18 mouse cellular contexts compared by ENCODE assay signal in genomic region chr8:80451938-80452690, GRCm38 (mm10). TPM values are rescaled to one million over a fixed set of nuclear protein-coding genes. Genes with fewer than 3 reads are reported as not detected.
A peak's percentile ranks its signal among the peaks of the same experiment; 100 is the strongest.
DNase-seq lines count a peak whose midpoint lies in the region; ATAC-seq and TF ChIP-seq lines count a peak whose summit lies in the region.
"Had no signal": no experiment of that assay in that cellular context is flagged by ENCODE, and none has a peak within 500 bp of the region (broad histone marks: within the 10 kb centered on the region; RNA-seq: fewer than 3 reads in every experiment).

No protein-coding gene starts in this region.

- peaks cover 2% of the 10 kb centered on the region; the same call in 1 of the 2 replicates for H3K4me1 ChIP-seq in hindbrain, embryonic 12.5 days
- no peaks in the 10 kb centered on the region for H3K4me1 ChIP-seq in hindbrain, embryonic 13.5 days (replicated peaks)
- no peaks in the 10 kb centered on the region for H3K4me1 ChIP-seq in hindbrain, embryonic 15.5 days (replicated peaks)
- no peaks in the 10 kb centered on the region for H3K4me1 ChIP-seq in liver, postnatal 0 days (ENCODE audit: insufficient read depth)

- no peak overlapping the region for H3K27ac ChIP-seq in hindbrain, embryonic 12.5 days
- H3K27ac ChIP-seq in hindbrain, embryonic 13.5 days, result no peak overlapping the region
- no peak overlapping the region for H3K27ac ChIP-seq in hindbrain, embryonic 15.5 days (replicated peaks)
- no peak overlapping the region for H3K27ac ChIP-seq in liver, postnatal 0 days (ENCODE audit: low read depth)
- H3K27ac ChIP-seq: kidney, postnatal 0 days had no signal

- 64% methylated on average over 19 of the region's 19 CpGs for WGBS in hindbrain, embryonic 12.5 days
- WGBS in hindbrain, embryonic 13.5 days, result 55% methylated on average over 19 of the region's 19 CpGs
- WGBS in hindbrain, embryonic 15.5 days, result 54% methylated on average over 19 of the region's 19 CpGs
- 56% methylated on average over 19 of the region's 19 CpGs for WGBS in liver, postnatal 0 days (ENCODE audit: insufficient replicate concordance)

- H3K36me3 ChIP-seq in hindbrain, embryonic 12.5 days, result no peaks in the 10 kb centered on the region
- no peaks in the 10 kb centered on the region for H3K36me3 ChIP-seq in hindbrain, embryonic 13.5 days
- no peaks in the 10 kb centered on the region for H3K36me3 ChIP-seq in hindbrain, embryonic 15.5 days
- H3K36me3 ChIP-seq in liver, postnatal 0 days (replicated peaks; ENCODE audit: insufficient read depth, low read length), result no peaks in the 10 kb centered on the region

- peak; percentile 2 for DNase-seq in right cerebral cortex, postnatal 4 days
- DNase-seq in right cerebral cortex, postnatal 36 days (ENCODE audit: low spot score in 2 of 2), result no peak
- no peak for DNase-seq in liver, postnatal 0 days
- DNase-seq in urinary bladder, postnatal 4 days (ENCODE audit: low spot score in 2 of 2), result no peak
- DNase-seq: adrenal gland, postnatal 14 days; cerebellum, adult 11 months; cerebellum, postnatal 14 days; gastrocnemius, postnatal 14 days; kidney, adult 11 months; liver; lung, postnatal 10 days; spleen, adult 18-20 months; thymus, postnatal 25 days had no signal

- no peaks in the 10 kb centered on the region for H3K27me3 ChIP-seq in hindbrain, embryonic 12.5 days
- H3K27me3 ChIP-seq in hindbrain, embryonic 13.5 days, result no peaks in the 10 kb centered on the region
- no peaks in the 10 kb centered on the region for H3K27me3 ChIP-seq in hindbrain, embryonic 15.5 days
- no peaks in the 10 kb centered on the region for H3K27me3 ChIP-seq in liver, postnatal 0 days (ENCODE audit: insufficient read depth, low read length)

- H3K4me3 ChIP-seq in hindbrain, embryonic 12.5 days, result no peak overlapping the region
- H3K4me3 ChIP-seq in hindbrain, embryonic 13.5 days, result no peak overlapping the region
- H3K4me3 ChIP-seq in hindbrain, embryonic 15.5 days, result no peak overlapping the region
- H3K4me3 ChIP-seq in liver, postnatal 0 days (ENCODE audit: low read depth, low read length), result no peak overlapping the region

- no peak for TF ChIP-seq CTCF in liver, postnatal 0 days (IDR thresholded peaks at IDR 0.05; ENCODE audit: low read depth)

- no peaks in the 10 kb centered on the region for H3K9me3 ChIP-seq in hindbrain, embryonic 12.5 days (replicated peaks)
- H3K9me3 ChIP-seq in hindbrain, embryonic 13.5 days, result no peaks in the 10 kb centered on the region
- no peaks in the 10 kb centered on the region for H3K9me3 ChIP-seq in hindbrain, embryonic 15.5 days
- no peaks in the 10 kb centered on the region for H3K9me3 ChIP-seq in liver, postnatal 0 days (ENCODE audit: low read length)

- H3K9ac ChIP-seq in hindbrain, embryonic 12.5 days, result no peak overlapping the region
- no peak overlapping the region for H3K9ac ChIP-seq in hindbrain, embryonic 13.5 days
- H3K9ac ChIP-seq in hindbrain, embryonic 15.5 days, result no peak overlapping the region
- no peak overlapping the region for H3K9ac ChIP-seq in liver, postnatal 0 days (replicated peaks)

- ATAC-seq in hindbrain, embryonic 12.5 days (ENCODE audit: low FRiP score), result 0 out of 2 replicates have a peak, but pooled peaks have one; percentile 43
- ATAC-seq in hindbrain, embryonic 13.5 days (ENCODE audit: low FRiP score), result no peak
- ATAC-seq in hindbrain, embryonic 15.5 days (ENCODE audit: low FRiP score, low read depth), result peak; percentile 77
- ATAC-seq in liver, postnatal 0 days, result no peak
- ATAC-seq: activated CD4-positive, CD25-positive, alpha-beta regulatory T cell, adult 4 months had no signal

- TF ChIP-seq EP300 in liver, postnatal 0 days (IDR thresholded peaks at IDR 0.05; ENCODE audit: low read depth), result no peak

- no peak overlapping the region for H3K4me2 ChIP-seq in hindbrain, embryonic 12.5 days (replicated peaks)
- H3K4me2 ChIP-seq in hindbrain, embryonic 13.5 days, result no peak overlapping the region
- H3K4me2 ChIP-seq in hindbrain, embryonic 15.5 days, result peak overlapping the region; percentile 16; the same call in 1 of the 2 replicates
- H3K4me2 ChIP-seq in liver, postnatal 0 days (ENCODE audit: low read depth, low read length), result no peak overlapping the region

RNA-seq across cellular contexts. Expression of gene Gypa, which starts 41.5 kb away (rescaled TPM):
- polyA plus RNA-seq in hindbrain, embryonic 12.5 days (2016; fragmentation: Nextera tagmentation; extraction: Ambion mirVana), result 4.8 and 6.3 TPM in 2 replicates
- 2.0 and 4.0 TPM in 2 replicates for polyA plus RNA-seq in hindbrain, embryonic 13.5 days (2015; fragmentation: Nextera tagmentation; extraction: Ambion mirVana)
- polyA plus RNA-seq in hindbrain, embryonic 15.5 days (2015; fragmentation: Nextera tagmentation; extraction: Ambion mirVana), result 3.1 and 4.6 TPM in 2 replicates
- 278 and 289 TPM in 2 replicates for polyA plus RNA-seq in liver, postnatal 0 days (2015; fragmentation: Nextera tagmentation; extraction: Ambion mirVana)

Comparison
In these comparisons a context has a peak if more than half of its experiments do, and no peak if none do; other contexts are left out.
1. ATAC-seq: peak in hindbrain, embryonic 12.5 days (single experiment) and hindbrain, embryonic 15.5 days (single experiment); none in hindbrain, embryonic 13.5 days (single experiment) and liver, postnatal 0 days (single experiment).
2. RNA of gene Gypa, which starts 41.5 kb away (polyA plus RNA-seq): 278 to 289 TPM in liver, postnatal 0 days; 4.8 to 6.3 TPM in hindbrain, embryonic 12.5 days, 3.1 to 4.6 TPM in hindbrain, embryonic 15.5 days and 2.0 to 4.0 TPM in hindbrain, embryonic 13.5 days; every median in the first group is over 10 times any median in the second.